Mouse (Mus musculus) cerebellum, postnatal 36 days (tissue): ENCODE measurements around the gene Gsap.
"Not testable (repeated sequence)": the region's sequence is repeated elsewhere in the genome, so short reads cannot be mapped to it uniquely, and the experiment has no call there.

ENCODE experiments used
- DNase-seq, 2 experiments: peaks; one replicate each; pipeline ENCODE4 v3.0.0; 2021 to 2022; ENCODE audit warnings: mixed read lengths in 2 of 2

Gene Gsap

GRCm38 (mm10) chr5:21185764-21186685 lies at the start of gene Gsap:
Gene Gsap, plus strand, starts transcription at chr5:21186255.
- peak; percentile 37 to 52 for DNase-seq

- DNase-seq = no peak
Measured at GRCm38 (mm10) chr5:21136575-21136974, 49.5 kb upstream of the Gsap start.

GRCm38 (mm10) chr5:21139505-21139904 lies 46.5 kb upstream of the Gsap start:
- peak; percentile 40 to 49 for DNase-seq

GRCm38 (mm10) chr5:21141133-21141551 lies 44.9 kb upstream of the Gsap start:
- DNase-seq = not testable (repeated sequence)

- no peak for DNase-seq
Measured at GRCm38 (mm10) chr5:21141626-21142025, 44.4 kb upstream of the Gsap start.

- DNase-seq = no peak
Measured at GRCm38 (mm10) chr5:21143032-21143431, 43.0 kb upstream of the Gsap start.

- no peak for DNase-seq
Measured at GRCm38 (mm10) chr5:21144506-21145169, 41.4 kb upstream of the Gsap start.

- no peak for DNase-seq
Measured at GRCm38 (mm10) chr5:21148358-21148757, 37.7 kb upstream of the Gsap start.

GRCm38 (mm10) chr5:21153672-21154071 lies 32.4 kb upstream of the Gsap start:
- no peak for DNase-seq

- no peak for DNase-seq
Measured at GRCm38 (mm10) chr5:21156770-21157169, 29.3 kb upstream of the Gsap start.

- DNase-seq = no peak
Measured at GRCm38 (mm10) chr5:21159536-21159935, 26.5 kb upstream of the Gsap start.

GRCm38 (mm10) chr5:21160781-21161180 lies 25.3 kb upstream of the Gsap start:
- no peak for DNase-seq

GRCm38 (mm10) chr5:21163421-21163820 lies 22.6 kb upstream of the Gsap start:
- no peak for DNase-seq

GRCm38 (mm10) chr5:21168689-21169345 lies 17.2 kb upstream of the Gsap start:
- peak in 1 of 2 experiments; percentile 22 for DNase-seq

GRCm38 (mm10) chr5:21169346-21169745 lies 16.7 kb upstream of the Gsap start:
- DNase-seq = no peak

- no peak for DNase-seq
Measured at GRCm38 (mm10) chr5:21169877-21170276, 16.2 kb upstream of the Gsap start.

- DNase-seq = no peak
Measured at GRCm38 (mm10) chr5:21170440-21170839, 15.6 kb upstream of the Gsap start.

- DNase-seq = no peak
Measured at GRCm38 (mm10) chr5:21170898-21171297, 15.2 kb upstream of the Gsap start.

GRCm38 (mm10) chr5:21171336-21171735 lies 14.7 kb upstream of the Gsap start:
- DNase-seq = peak; percentile 29 to 37

GRCm38 (mm10) chr5:21172316-21172715 lies 13.7 kb upstream of the Gsap start:
- DNase-seq = peak; percentile 25 to 35

- no peak for DNase-seq
Measured at GRCm38 (mm10) chr5:21175132-21176112, 10.6 kb upstream of the Gsap start.

GRCm38 (mm10) chr5:21179496-21179895 lies 6.6 kb upstream of the Gsap start:
- DNase-seq = no peak
